Mouse (Mus musculus): ENCODE results near the gene Serpina12. TPM values are rescaled to one million over a fixed set of nuclear protein-coding genes. Genes with fewer than 3 reads are reported as not detected.

Gene Serpina12
- not detected in 2 replicates for polyA plus RNA-seq (2014; fragmentation: Nextera tagmentation; extraction: Ambion mirVana)

DNA sequence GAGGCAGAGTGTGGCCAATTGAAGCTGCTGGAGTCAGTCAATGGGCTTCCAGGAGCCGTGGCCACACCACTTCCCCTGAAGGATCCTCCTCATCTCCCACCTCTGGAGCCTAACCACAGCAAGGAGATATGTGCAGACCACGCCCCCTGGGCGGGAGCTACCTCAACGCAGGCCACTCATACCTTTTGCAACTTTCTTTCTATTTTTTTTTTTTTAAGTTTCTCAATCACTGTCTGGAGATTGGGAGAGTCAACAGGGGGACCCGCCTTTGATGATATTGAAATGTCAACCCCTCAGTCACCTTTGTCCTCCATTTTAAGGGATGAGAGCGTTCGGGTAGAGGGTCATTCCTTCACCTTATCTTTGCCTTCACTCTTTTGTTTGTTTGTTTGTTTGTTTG lies at the start of gene Serpina12:
Gene Serpina12 (minus strand): TSS at position 101 of the 400 bp plus-strand sequence.
- ATAC-seq (no peak), DNase-seq (ENCODE audit: low spot score) (no peak)
- no peak within 1 kb of the TSS for H3K4me3 ChIP-seq (ENCODE audit: low read depth, low read length)
- H3K4me1 ChIP-seq (ENCODE audit: control insufficient read depth, insufficient read depth, low read length): no peaks in the 10 kb centered on the region
- 89% methylated on average over 7 of the region's 7 CpGs for whole genome bisulfite sequencing
- no peak within 1 kb of the TSS for H3K9ac ChIP-seq (ENCODE audit: low read length)
- H3K27ac ChIP-seq (ENCODE audit: low read depth, low read length): no peak within 1 kb of the TSS
- H3K9me3 ChIP-seq (replicated peaks; ENCODE audit: control insufficient read depth, low read length): no peaks in the 10 kb centered on the region
- no peaks in the 10 kb centered on the region for H3K27me3 ChIP-seq (replicated peaks; ENCODE audit: control insufficient read depth, insufficient read depth, low read length)
- H3K36me3 ChIP-seq (ENCODE audit: control insufficient read depth, insufficient read depth, low read length): no peaks in the 10 kb centered on the region
- no peak within 1 kb of the TSS for H3K4me2 ChIP-seq (ENCODE audit: low read length)

GRCm38 (mm10) chr12:104091303-104091702 lies 47.1 kb upstream of the Serpina12 start:
- H3K4me3 ChIP-seq (ENCODE audit: low read depth, low read length): no peak overlapping the region
- H3K9me3 ChIP-seq (replicated peaks; ENCODE audit: control insufficient read depth, low read length): no peaks in the 10 kb centered on the region
- no peak overlapping the region for H3K4me2 ChIP-seq (ENCODE audit: low read length)
- H3K9ac ChIP-seq (ENCODE audit: low read length): no peak overlapping the region
- H3K36me3 ChIP-seq (ENCODE audit: control insufficient read depth, insufficient read depth, low read length): no peaks in the 10 kb centered on the region
- no peak for DNase-seq (ENCODE audit: low spot score)
- no peak for ATAC-seq
- H3K4me1 ChIP-seq (ENCODE audit: control insufficient read depth, insufficient read depth, low read length): no peaks in the 10 kb centered on the region
- no peak overlapping the region for H3K27ac ChIP-seq (ENCODE audit: low read depth, low read length)
- WGBS: 83% methylated on average over 1 of the region's 1 CpGs
- no peaks in the 10 kb centered on the region for H3K27me3 ChIP-seq (replicated peaks; ENCODE audit: control insufficient read depth, insufficient read depth, low read length)

DNA sequence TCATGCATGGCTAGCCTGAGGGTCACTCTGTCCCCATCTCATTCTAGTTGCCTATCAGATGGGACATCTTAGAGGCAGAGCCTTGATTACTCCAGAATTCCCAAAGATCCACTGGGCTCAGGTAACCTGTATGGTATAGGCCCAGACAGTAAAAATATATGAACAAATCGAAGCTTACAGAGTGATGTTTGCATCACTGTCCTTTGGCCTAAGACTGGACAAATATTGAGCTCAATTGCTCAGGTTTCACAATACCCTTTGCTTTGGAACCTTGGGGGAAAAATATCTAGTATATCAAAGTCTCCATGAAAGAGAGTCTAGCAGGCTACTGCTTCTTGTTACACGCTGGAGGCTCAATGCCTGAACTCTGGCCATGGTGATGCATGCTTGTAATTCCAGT lies 45.9 kb upstream of the Serpina12 start:
- Histone ChIP-seq H3K27ac (ENCODE audit: low read depth, low read length) (no peak overlapping the region), H3K4me3 (ENCODE audit: low read depth, low read length) (no peak overlapping the region), H3K4me1 (ENCODE audit: control insufficient read depth, insufficient read depth, low read length) (no peaks in the 10 kb centered on the region), H3K4me2 (ENCODE audit: low read length) (no peak overlapping the region), H3K27me3 (replicated peaks; ENCODE audit: control insufficient read depth, insufficient read depth, low read length) (no peaks in the 10 kb centered on the region), H3K9me3 (replicated peaks; ENCODE audit: control insufficient read depth, low read length) (no peaks in the 10 kb centered on the region), H3K36me3 (ENCODE audit: control insufficient read depth, insufficient read depth, low read length) (no peaks in the 10 kb centered on the region), H3K9ac (ENCODE audit: low read length) (no peak overlapping the region)
- DNase-seq (ENCODE audit: low spot score) (no peak), ATAC-seq (no peak)
- 77% methylated on average over 2 of the region's 2 CpGs for WGBS

GRCm38 (mm10) chr12:104072286-104072685 lies 28.0 kb upstream of the Serpina12 start:
- 72% methylated on average over 5 of the region's 5 CpGs for WGBS
- DNase-seq (ENCODE audit: low spot score) (no peak), ATAC-seq (no peak)
- H3K36me3 ChIP-seq (ENCODE audit: control insufficient read depth, insufficient read depth, low read length): no peaks in the 10 kb centered on the region
- no peak overlapping the region for H3K9ac ChIP-seq (ENCODE audit: low read length)
- H3K9me3 ChIP-seq (replicated peaks; ENCODE audit: control insufficient read depth, low read length): no peaks in the 10 kb centered on the region
- H3K27me3 ChIP-seq (replicated peaks; ENCODE audit: control insufficient read depth, insufficient read depth, low read length): no peaks in the 10 kb centered on the region
- no peak overlapping the region for H3K4me3 ChIP-seq (ENCODE audit: low read depth, low read length)
- H3K4me2 ChIP-seq (ENCODE audit: low read length): no peak overlapping the region
- H3K27ac ChIP-seq (ENCODE audit: low read depth, low read length): no peak overlapping the region
- H3K4me1 ChIP-seq (ENCODE audit: control insufficient read depth, insufficient read depth, low read length): no peaks in the 10 kb centered on the region

GRCm38 (mm10) chr12:104071708-104072107 lies 27.5 kb upstream of the Serpina12 start:
- H3K27me3 ChIP-seq (replicated peaks; ENCODE audit: control insufficient read depth, insufficient read depth, low read length): no peaks in the 10 kb centered on the region
- H3K4me3 ChIP-seq (ENCODE audit: low read depth, low read length): no peak overlapping the region
- H3K4me2 ChIP-seq (ENCODE audit: low read length): no peak overlapping the region
- no peaks in the 10 kb centered on the region for H3K36me3 ChIP-seq (ENCODE audit: control insufficient read depth, insufficient read depth, low read length)
- no peak overlapping the region for H3K9ac ChIP-seq (ENCODE audit: low read length)
- no peak overlapping the region for H3K27ac ChIP-seq (ENCODE audit: low read depth, low read length)
- no peaks in the 10 kb centered on the region for H3K4me1 ChIP-seq (ENCODE audit: control insufficient read depth, insufficient read depth, low read length)
- no peak for ATAC-seq
- DNase-seq (ENCODE audit: low spot score): no peak
- H3K9me3 ChIP-seq (replicated peaks; ENCODE audit: control insufficient read depth, low read length): no peaks in the 10 kb centered on the region
- 52% methylated on average over 1 of the region's 1 CpGs for WGBS

- Histone ChIP-seq H3K36me3 (ENCODE audit: control insufficient read depth, insufficient read depth, low read length) (no peaks in the 10 kb centered on the region), H3K4me1 (ENCODE audit: control insufficient read depth, insufficient read depth, low read length) (no peaks in the 10 kb centered on the region), H3K9me3 (replicated peaks; ENCODE audit: control insufficient read depth, low read length) (no peaks in the 10 kb centered on the region), H3K9ac (ENCODE audit: low read length) (no peak overlapping the region), H3K27me3 (replicated peaks; ENCODE audit: control insufficient read depth, insufficient read depth, low read length) (no peaks in the 10 kb centered on the region), H3K4me2 (ENCODE audit: low read length) (no peak overlapping the region), H3K27ac (ENCODE audit: low read depth, low read length) (no peak overlapping the region), H3K4me3 (ENCODE audit: low read depth, low read length) (no peak overlapping the region)
- ATAC-seq: peak; percentile 44; the same call in 1 of the 2 replicates
- 5% methylated on average over 2 of the region's 2 CpGs for WGBS
- DNase-seq (ENCODE audit: low spot score): peak; percentile 88
Measured at GRCm38 (mm10) chr12:104069620-104070019, 25.4 kb upstream of the Serpina12 start.

- peak; percentile 86 for DNase-seq (ENCODE audit: low spot score)
- no peaks in the 10 kb centered on the region for H3K36me3 ChIP-seq (ENCODE audit: control insufficient read depth, insufficient read depth, low read length)
- WGBS: 17% methylated on average over 4 of the region's 4 CpGs
- no peaks in the 10 kb centered on the region for H3K27me3 ChIP-seq (replicated peaks; ENCODE audit: control insufficient read depth, insufficient read depth, low read length)
- peak overlapping the region; percentile 26; the same call in 1 of the 2 replicates for H3K9ac ChIP-seq (ENCODE audit: low read length)
- no peak overlapping the region for H3K27ac ChIP-seq (ENCODE audit: low read depth, low read length)
- peak; percentile 80 for ATAC-seq
- peak overlapping the region; percentile 37; the same call in 1 of the 2 replicates for H3K4me2 ChIP-seq (ENCODE audit: low read length)
- no peaks in the 10 kb centered on the region for H3K4me1 ChIP-seq (ENCODE audit: control insufficient read depth, insufficient read depth, low read length)
- 0 out of 2 replicates have a peak overlapping the region, but pooled peaks have one; percentile 8 for H3K4me3 ChIP-seq (ENCODE audit: low read depth, low read length)
- no peaks in the 10 kb centered on the region for H3K9me3 ChIP-seq (replicated peaks; ENCODE audit: control insufficient read depth, low read length)
Measured at GRCm38 (mm10) chr12:104067549-104067948, 23.3 kb upstream of the Serpina12 start.

- H3K9ac ChIP-seq (ENCODE audit: low read length): no peak overlapping the region
- ATAC-seq (no peak), DNase-seq (ENCODE audit: low spot score) (peak; percentile 74)
- no peaks in the 10 kb centered on the region for H3K9me3 ChIP-seq (replicated peaks; ENCODE audit: control insufficient read depth, low read length)
- no peak overlapping the region for H3K27ac ChIP-seq (ENCODE audit: low read depth, low read length)
- H3K4me1 ChIP-seq (ENCODE audit: control insufficient read depth, insufficient read depth, low read length): no peaks in the 10 kb centered on the region
- no peak overlapping the region for H3K4me2 ChIP-seq (ENCODE audit: low read length)
- WGBS: 14% methylated on average over 8 of the region's 8 CpGs
- H3K27me3 ChIP-seq (replicated peaks; ENCODE audit: control insufficient read depth, insufficient read depth, low read length): no peaks in the 10 kb centered on the region
- no peak overlapping the region for H3K4me3 ChIP-seq (ENCODE audit: low read depth, low read length)
- no peaks in the 10 kb centered on the region for H3K36me3 ChIP-seq (ENCODE audit: control insufficient read depth, insufficient read depth, low read length)
Measured at GRCm38 (mm10) chr12:104066241-104066640, 22.0 kb upstream of the Serpina12 start.

- H3K9me3 ChIP-seq (replicated peaks; ENCODE audit: control insufficient read depth, low read length): no peaks in the 10 kb centered on the region
- H3K27ac ChIP-seq (ENCODE audit: low read depth, low read length): no peak overlapping the region
- H3K36me3 ChIP-seq (ENCODE audit: control insufficient read depth, insufficient read depth, low read length): no peaks in the 10 kb centered on the region
- no peak for ATAC-seq
- H3K4me1 ChIP-seq (ENCODE audit: control insufficient read depth, insufficient read depth, low read length): no peaks in the 10 kb centered on the region
- 76% methylated on average over 4 of the region's 4 CpGs for WGBS
- DNase-seq (ENCODE audit: low spot score): no peak
- no peak overlapping the region for H3K4me3 ChIP-seq (ENCODE audit: low read depth, low read length)
- no peaks in the 10 kb centered on the region for H3K27me3 ChIP-seq (replicated peaks; ENCODE audit: control insufficient read depth, insufficient read depth, low read length)
- H3K9ac ChIP-seq (ENCODE audit: low read length): no peak overlapping the region
- H3K4me2 ChIP-seq (ENCODE audit: low read length): no peak overlapping the region
Measured at GRCm38 (mm10) chr12:104064996-104065395, 20.8 kb upstream of the Serpina12 start.

Measured in forebrain, embryonic 14.5 days (tissue).